Mouse (Mus musculus) CH12.LX (cell line): ENCODE data around the gene Hic2. TPM values are rescaled to one million over a fixed set of nuclear protein-coding genes. Genes with fewer than 3 reads are reported as not detected.

Source experiments
- DNase-seq: peaks from one replicate; pipeline ENCODE4 v3.0.0-alpha.2; 2013; ENCODE audit errors: extremely low read depth
- H3K27ac ChIP-seq: 2 replicates; pipeline ENCODE4 v1.5.1; 2012; ENCODE audit warnings: low read depth, mild to moderate bottlenecking, control low read depth, moderate library complexity; ENCODE audit not compliant: insufficient read depth
- H3K27me3 ChIP-seq: replicated peaks from 2 replicates; pipeline ENCODE3; 2012; ENCODE audit warnings: inconsistent platforms
- H3K36me3 ChIP-seq, 2 experiments: replicated peaks in 1 of 2; 2 replicates each; pipeline versions ENCODE3 to v1.6.1; 2012; ENCODE audit warnings: inconsistent platforms in 1 of 2, low read length in 1 of 2, mild to moderate bottlenecking in 1 of 2, mixed read lengths in 1 of 2, moderate library complexity in 1 of 2; ENCODE audit not compliant: control insufficient read depth in 1 of 2, insufficient read depth in 1 of 2
- H3K4me1 ChIP-seq, 2 experiments: 2 replicates each; pipeline ENCODE4 v1.6.1; 2012; ENCODE audit warnings: inconsistent platforms in 1 of 2, moderate library complexity in 1 of 2; ENCODE audit not compliant: insufficient read depth in 2 of 2, control insufficient read depth in 1 of 2
- H3K4me2 ChIP-seq: 2 replicates; pipeline ENCODE4 v1.6.1; 2012; ENCODE audit warnings: low read depth, mild to moderate bottlenecking, control low read depth; ENCODE audit not compliant: poor library complexity, insufficient read depth, severe bottlenecking
- H3K4me3 ChIP-seq, 3 experiments: fragments of 150-350 bp in 1 of 3; sonication (generic) in 1 of 3; replicated peaks in 1 of 3; 2 replicates each; pipeline versions ENCODE3 to v1.5.1; 2011 to 2012; ENCODE audit warnings: low read depth in 2 of 3, low read length in 2 of 3, mild to moderate bottlenecking in 2 of 3, moderate library complexity in 2 of 3, control low read depth in 1 of 3, improper control_type of control experiment in 1 of 3, inconsistent platforms in 1 of 3, mixed read lengths in 1 of 3; ENCODE audit not compliant: poor library complexity in 1 of 3
- H3K79me2 ChIP-seq: replicated peaks from 2 replicates; pipeline ENCODE4 v1.6.1; 2012; ENCODE audit warnings: mild to moderate bottlenecking, moderate library complexity; ENCODE audit not compliant: control insufficient read depth, poor library complexity, insufficient read depth, severe bottlenecking; ENCODE audit errors: extremely low read depth
- H3K9ac ChIP-seq: 2 replicates; pipeline ENCODE4 v1.6.1; 2012; ENCODE audit warnings: low read depth, mild to moderate bottlenecking, control low read depth, moderate library complexity; ENCODE audit not compliant: insufficient read depth
- H3K9me3 ChIP-seq: replicated peaks from 2 replicates; pipeline ENCODE3; 2012; ENCODE audit warnings: low read length, inconsistent platforms, mixed read lengths
- BHLHE40 ChIP-seq: IDR thresholded peaks from 2 replicates; pipeline ENCODE4 v1.6.1; 2011; ENCODE audit warnings: mild to moderate bottlenecking, low read depth, low read length, improper control_type of control experiment
- CHD1 ChIP-seq: IDR thresholded peaks from 2 replicates; pipeline ENCODE4 v1.6.1; 2012; ENCODE audit warnings: low read depth, low read length, improper control_type of control experiment, inconsistent platforms
- CHD2 ChIP-seq: IDR thresholded peaks from 2 replicates; pipeline ENCODE4 v1.6.1; 2011; ENCODE audit warnings: low read length, improper control_type of control experiment
- CTCF ChIP-seq, 2 experiments: IDR thresholded peaks in 1 of 2; conservative IDR thresholded peaks in 1 of 2; 2 replicates each; pipeline ENCODE4 v1.5.1; 2011 to 2012; ENCODE audit warnings: low read depth in 2 of 2, low read length in 2 of 2, improper control_type of control experiment in 1 of 2, inconsistent platforms in 1 of 2, mild to moderate bottlenecking in 1 of 2, moderate library complexity in 1 of 2
- E2F4 ChIP-seq: IDR thresholded peaks from 2 replicates; pipeline ENCODE4 v1.6.1; 2011; ENCODE audit warnings: low read depth, low read length, improper control_type of control experiment; ENCODE audit not compliant: insufficient replicate concordance
- ELF1 ChIP-seq: IDR thresholded peaks from 2 replicates; pipeline ENCODE4 v1.6.1; 2014; ENCODE audit warnings: low read depth, mild to moderate bottlenecking, inconsistent platforms, low read length, improper control_type of control experiment
- EP300 ChIP-seq: IDR thresholded peaks from 2 replicates; pipeline ENCODE4 v1.6.1; 2011; ENCODE audit warnings: low read length, improper control_type of control experiment
- ETS1 ChIP-seq: conservative IDR thresholded peaks from 2 replicates; pipeline ENCODE4 v1.6.1; 2012; ENCODE audit warnings: low read depth, mild to moderate bottlenecking, inconsistent platforms, low read length, improper control_type of control experiment, moderate library complexity
- GABPA ChIP-seq: IDR thresholded peaks from 2 replicates; pipeline ENCODE4 v1.6.1; 2012; ENCODE audit warnings: low read depth, low read length, improper control_type of control experiment, inconsistent platforms; ENCODE audit not compliant: insufficient replicate concordance
- HCFC1 ChIP-seq: IDR thresholded peaks from 2 replicates; pipeline ENCODE4 v1.6.1; 2012; ENCODE audit warnings: low read depth, mild to moderate bottlenecking, inconsistent platforms, low read length, improper control_type of control experiment
- IRF4 ChIP-seq: IDR thresholded peaks from 2 replicates; pipeline ENCODE4 v1.6.1; 2014; ENCODE audit warnings: low read depth, mild to moderate bottlenecking, inconsistent platforms, low read length, improper control_type of control experiment
- JUN ChIP-seq: IDR thresholded peaks from 2 replicates; pipeline ENCODE4 v1.6.1; 2011; ENCODE audit warnings: low read depth, mild to moderate bottlenecking, low read length, improper control_type of control experiment, moderate library complexity; ENCODE audit not compliant: insufficient read depth
- JUND ChIP-seq: conservative IDR thresholded peaks from 2 replicates; pipeline ENCODE4 v1.6.1; 2011; ENCODE audit warnings: low read depth, low read length, improper control_type of control experiment
- KAT2A ChIP-seq: IDR thresholded peaks from 2 replicates; pipeline ENCODE4 v1.6.1; 2012; ENCODE audit warnings: low read length, improper control_type of control experiment, inconsistent platforms; ENCODE audit not compliant: insufficient replicate concordance
- MAFK ChIP-seq: IDR thresholded peaks from 2 replicates; pipeline ENCODE4 v1.6.1; 2011; ENCODE audit warnings: low read length, improper control_type of control experiment; ENCODE audit not compliant: insufficient replicate concordance
- MAX ChIP-seq: IDR thresholded peaks from 2 replicates; pipeline ENCODE4 v1.6.1; 2011; ENCODE audit warnings: low read length, improper control_type of control experiment
- MAZ ChIP-seq: IDR thresholded peaks from 2 replicates; pipeline ENCODE4 v1.6.1; 2012; ENCODE audit warnings: low read depth, mild to moderate bottlenecking, inconsistent platforms, low read length, improper control_type of control experiment, moderate library complexity
- MEF2A ChIP-seq: IDR thresholded peaks from 2 replicates; pipeline ENCODE4 v1.6.1; 2014; ENCODE audit warnings: low read depth, mild to moderate bottlenecking, inconsistent platforms, low read length, improper control_type of control experiment, borderline replicate concordance
- MXI1 ChIP-seq: IDR thresholded peaks from 2 replicates; pipeline ENCODE4 v1.6.1; 2011; ENCODE audit warnings: mild to moderate bottlenecking, low read depth, low read length, improper control_type of control experiment
- MYC ChIP-seq: IDR thresholded peaks from 2 replicates; pipeline ENCODE4 v1.6.1; 2011; ENCODE audit warnings: low read depth, mild to moderate bottlenecking, improper control_type of control experiment, low read length
- NELFE ChIP-seq: IDR thresholded peaks from 2 replicates; pipeline ENCODE4 v1.6.1; 2011; ENCODE audit warnings: low read depth, low read length, improper control_type of control experiment
- NRF1 ChIP-seq: IDR thresholded peaks from 2 replicates; pipeline ENCODE4 v1.6.1; 2014; ENCODE audit warnings: low read depth, mild to moderate bottlenecking, inconsistent platforms, low read length, improper control_type of control experiment, moderate library complexity
- PAX5 ChIP-seq: IDR thresholded peaks from 2 replicates; pipeline ENCODE4 v1.6.1; 2012; ENCODE audit warnings: low read length, inconsistent platforms, mixed read lengths
- POLR2A ChIP-seq: IDR thresholded peaks from 2 replicates; pipeline ENCODE4 v1.6.1; 2011; ENCODE audit warnings: low read depth, mild to moderate bottlenecking, improper control_type of control experiment, low read length
- POLR2AphosphoS2 ChIP-seq: IDR thresholded peaks from 2 replicates; pipeline ENCODE4 v1.6.1; 2011; ENCODE audit warnings: low read depth, low read length, improper control_type of control experiment
- RAD21 ChIP-seq: IDR thresholded peaks from 2 replicates; pipeline ENCODE4 v1.6.1; 2011; ENCODE audit warnings: low read depth, mild to moderate bottlenecking, low read length, improper control_type of control experiment, moderate library complexity
- SIN3A ChIP-seq: IDR thresholded peaks from 2 replicates; pipeline ENCODE4 v1.6.1; 2012; ENCODE audit warnings: low read length, improper control_type of control experiment, inconsistent platforms
- SMC3 ChIP-seq: IDR thresholded peaks from 2 replicates; pipeline ENCODE4 v1.6.1; 2011; ENCODE audit warnings: low read depth, low read length, improper control_type of control experiment
- TBP ChIP-seq: conservative IDR thresholded peaks from 2 replicates; pipeline ENCODE4 v1.6.1; 2011; ENCODE audit warnings: low read depth, low read length, improper control_type of control experiment
- TCF12 ChIP-seq: IDR thresholded peaks from 2 replicates; pipeline ENCODE4 v1.6.1; 2014; ENCODE audit warnings: low read depth, mild to moderate bottlenecking, inconsistent platforms, low read length, improper control_type of control experiment
- UBTF ChIP-seq: IDR thresholded peaks from 2 replicates; pipeline ENCODE4 v1.6.1; 2012; ENCODE audit warnings: low read depth, mild to moderate bottlenecking, inconsistent platforms, low read length, improper control_type of control experiment, moderate library complexity
- USF1 ChIP-seq: IDR thresholded peaks from 2 replicates; pipeline ENCODE4 v1.6.1; 2014; ENCODE audit warnings: low read depth, mild to moderate bottlenecking, inconsistent platforms, low read length, improper control_type of control experiment
- USF2 ChIP-seq: conservative IDR thresholded peaks from 2 replicates; pipeline ENCODE4 v1.6.1; 2011; ENCODE audit warnings: low read depth, low read length, improper control_type of control experiment
- ZC3H11A ChIP-seq: IDR thresholded peaks from 2 replicates; pipeline ENCODE4 v1.6.1; 2012; ENCODE audit warnings: low read depth, mild to moderate bottlenecking, inconsistent platforms, low read length, improper control_type of control experiment
- ZKSCAN1 ChIP-seq: IDR thresholded peaks from 2 replicates; pipeline ENCODE4 v1.6.1; 2012; ENCODE audit warnings: low read depth, inconsistent platforms, low read length, improper control_type of control experiment, borderline replicate concordance
- ZMIZ1 ChIP-seq: IDR thresholded peaks from 2 replicates; pipeline ENCODE4 v1.6.1; 2012; ENCODE audit warnings: low read depth, mild to moderate bottlenecking, inconsistent platforms, low read length, improper control_type of control experiment
- ZNF384 ChIP-seq: IDR thresholded peaks from 2 replicates; pipeline ENCODE4 v1.6.1; 2012; ENCODE audit warnings: low read depth, low read length, improper control_type of control experiment, inconsistent platforms
- dilution Hi-C: fragments of 300-500 bp; cut with MboI; formaldehyde crosslinking; loops from 2 replicates; pipeline ENCODE4 v1.14.3; 2020; ENCODE audit warnings: low sequenced_read_pairs; ENCODE audit not compliant: extremely low pct_unique_long_range_greater_than_20kb, extremely low pct_ligation_motif_present
- in situ Hi-C: fragments of 300-500 bp; cut with MboI; formaldehyde crosslinking; loops from 3 replicates; pipeline ENCODE4 v1.14.3; 2019; ENCODE audit warnings: low sequenced_read_pairs, low pct_ligation_motif_present, low pct_unique_long_range_greater_than_20kb, mixed read lengths
- polyA plus RNA-seq: library from polyadenylated mRNA; unstranded; fragments of >175 nt; gene quantifications from 2 replicates; pipeline ENCODE4 v1.2.1, GENCODE M21; 2012; ENCODE audit warnings: low read depth; ENCODE audit not compliant: insufficient read length
- total RNA-seq, 2 experiments: library from RNA; depleted of rRNA; stranded (reverse); fragments of 300-350 nt in 1 of 2; fragments of >200 nt in 1 of 2; gene quantifications; 2 replicates each; pipeline ENCODE4 v1.2.3; 2012 to 2014

The Hic2 gene
- total RNA-seq (2012; rRNA removed) = 7.5 and 9.6 TPM in 2 replicates
- total RNA-seq (2014; rRNA removed) = 4.5 and 6.2 TPM in 2 replicates
- 6.3 and 8.1 TPM in 2 replicates for polyA plus RNA-seq

DNA sequence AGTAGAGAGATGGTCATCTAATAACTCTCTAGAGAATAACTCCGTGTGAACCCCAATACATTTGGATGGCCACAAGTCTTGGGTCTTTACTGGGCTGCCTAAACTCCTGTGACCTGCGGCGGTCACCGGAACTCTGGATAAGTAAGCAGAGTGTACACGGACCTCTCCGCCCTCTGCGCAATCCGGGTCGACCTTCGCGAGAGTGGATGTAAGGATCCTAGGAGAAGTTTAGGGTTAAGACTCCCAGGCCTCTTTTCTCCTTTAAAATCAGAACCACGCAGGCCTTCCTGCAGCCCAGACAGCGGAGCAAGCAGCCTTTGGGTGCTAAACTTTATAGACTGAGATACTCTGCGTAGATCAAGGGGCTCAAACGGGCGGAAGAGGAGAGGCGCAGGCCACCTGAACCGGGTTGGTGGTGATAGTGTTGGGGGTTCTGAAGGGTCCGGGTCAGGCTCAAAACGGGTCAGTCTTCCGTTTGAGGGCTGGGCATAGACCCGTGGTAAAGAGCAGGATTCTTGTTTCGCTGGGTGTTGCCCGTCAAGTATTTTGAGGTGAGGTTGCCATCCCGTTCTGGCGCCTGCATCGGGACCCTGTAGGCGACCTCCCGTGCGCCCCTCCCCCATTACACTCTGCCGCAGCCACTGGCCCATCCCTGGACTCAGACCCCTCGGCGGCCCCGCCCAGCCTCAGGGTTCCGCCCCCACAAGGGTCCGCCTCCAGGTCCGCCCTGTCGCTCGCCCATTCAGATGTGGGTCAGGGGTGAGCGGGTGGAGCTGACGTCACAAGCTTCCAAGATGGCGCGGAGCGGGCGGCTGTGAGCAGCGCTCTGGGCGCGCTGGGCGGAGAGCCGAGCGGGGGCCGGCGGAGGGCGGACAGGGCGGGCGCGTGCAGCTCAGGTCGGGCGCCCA, at the start of gene Hic2:
Hic2 (plus strand) TSS at position 779 of the 908 bp plus-strand sequence.
- H3K27me3 ChIP-seq = peaks cover 8% of the 10 kb centered on the region
- peak within 1 kb of the TSS; percentile 78 to 83 (median 79) for H3K4me3 ChIP-seq
- dilution Hi-C loops (no loop called here), in situ Hi-C loops (no loop called here)
- peak within 1 kb of the TSS; percentile 68 for H3K4me2 ChIP-seq
- H3K9me3 ChIP-seq = peaks cover 10% of the 10 kb centered on the region
- peak within 1 kb of the TSS; percentile 33; the same call in 1 of the 2 replicates for H3K27ac ChIP-seq
- DNase-seq = peak; percentile 97
- peaks cover 0 to 5% of the 10 kb centered on the region in 2 experiments for H3K36me3 ChIP-seq
- H3K79me2 ChIP-seq = peaks cover 32% of the 10 kb centered on the region
- peak within 1 kb of the TSS; percentile 80 for H3K9ac ChIP-seq
- H3K4me1 ChIP-seq = peaks cover 11 to 27% of the 10 kb centered on the region in 2 experiments
- TF ChIP-seq EP300 (no peak), USF1 (no peak), RAD21 (no peak), POLR2AphosphoS2 (peak; percentile 82; the same call in 1 of the 2 replicates), MYC (no peak), MAFK (no peak), SIN3A (no peak; the same call in 1 of the 2 replicates), TCF12 (peak; percentile 97), POLR2A (peak; percentile 96), NELFE (peak; percentile 94), ZMIZ1 (peak; percentile 94), JUN (0 out of 2 replicates have a peak, but pooled peaks have one; percentile 11), ETS1 (0 out of 2 replicates have a peak, but pooled peaks have one; percentile 6), GABPA (no peak), ZC3H11A (no peak), ZKSCAN1 (no peak), KAT2A (no peak), CTCF (conservative IDR thresholded peaks at IDR 0.05 in 1 of 2, IDR thresholded peaks at IDR 0.05 in 1 of 2; ENCODE audit: low read depth in 2 of 2, low read length in 2 of 2) (no peak), CHD1 (no peak; the same call in 1 of the 2 replicates), MAX (no peak; the same call in 1 of the 2 replicates), MEF2A (peak; percentile 74), NRF1 (peak; percentile 55), BHLHE40 (peak; percentile 20), TBP (peak; percentile 63; the same call in 1 of the 2 replicates), E2F4 (no peak), UBTF (peak; percentile 66; the same call in 1 of the 2 replicates), MXI1 (no peak; the same call in 1 of the 2 replicates), ZNF384 (no peak), ELF1 (peak; percentile 61), HCFC1 (peak; percentile 63), CHD2 (peak; percentile 70), MAZ (peak; percentile 79), PAX5 (no peak), IRF4 (0 out of 2 replicates have a peak, but pooled peaks have one; percentile 47), USF2 (no peak), SMC3 (no peak), JUND (no peak)
